Mouse (Mus musculus) liver, embryonic 14.5 days (tissue): ENCODE measurements around the gene Top1. TPM values are rescaled to one million over a fixed set of nuclear protein-coding genes. Genes with fewer than 3 reads are reported as not detected.

Experiments used
- ATAC-seq: fragments of 200-750 bp; cut with Nextera tagmentation; 2 replicates; pipeline ENCODE4 v1.8.0; 2017; ENCODE audit warnings: moderate number of reproducible peaks, mild to moderate bottlenecking, moderate library complexity; ENCODE audit not compliant: insufficient read depth
- DNase-seq, 3 experiments: peaks; one replicate each; pipeline ENCODE4 v3.0.0-alpha.2; 2012 to 2013; ENCODE audit warnings: low read depth in 3 of 3, low spot score in 3 of 3
- H3K27ac ChIP-seq: fragments of 300-500 bp; sonication (generic); 2 replicates; pipeline ENCODE4 v1.5.1; 2014; ENCODE audit warnings: moderate library complexity, mild to moderate bottlenecking, control low read depth, inconsistent platforms
- H3K27me3 ChIP-seq: fragments of 300-500 bp; sonication (generic); 2 replicates; pipeline ENCODE4 v1.6.1; 2014; ENCODE audit warnings: mild to moderate bottlenecking, low read length, moderate library complexity; ENCODE audit not compliant: control insufficient read depth, insufficient read depth
- H3K36me3 ChIP-seq: fragments of 300-500 bp; sonication (generic); replicated peaks from 2 replicates; pipeline ENCODE4 v1.6.1; 2014; ENCODE audit warnings: low read depth; ENCODE audit not compliant: control insufficient read depth, insufficient read depth
- H3K4me1 ChIP-seq, 2 experiments: fragments of 200-500 bp in 1 of 2; fragments of 300-500 bp in 1 of 2; sonication (generic) in 1 of 2; replicated peaks; 2 replicates each; pipeline ENCODE4 v1.6.1; 2012 to 2014; ENCODE audit warnings: antibody characterized with exemption in 1 of 2, inconsistent platforms in 1 of 2, low read length in 1 of 2; ENCODE audit not compliant: control insufficient read depth in 2 of 2, insufficient read depth in 2 of 2
- H3K4me2 ChIP-seq: fragments of 300-500 bp; sonication (generic); 2 replicates; pipeline ENCODE4 v1.6.1; 2014; ENCODE audit warnings: low read depth, mild to moderate bottlenecking, control low read depth, moderate library complexity
- H3K4me3 ChIP-seq, 2 experiments: fragments of 200-500 bp in 1 of 2; fragments of 300-500 bp in 1 of 2; sonication (generic) in 1 of 2; 2 replicates each; pipeline ENCODE4 v1.5.1; 2012 to 2014; ENCODE audit warnings: low read depth in 2 of 2, low read length in 2 of 2, mild to moderate bottlenecking in 2 of 2, control low read depth in 1 of 2, inconsistent platforms in 1 of 2, moderate library complexity in 1 of 2; ENCODE audit not compliant: insufficient read depth in 1 of 2
- H3K9ac ChIP-seq: fragments of 300-500 bp; sonication (generic); replicated peaks from 2 replicates; pipeline ENCODE4 v1.6.1; 2014; ENCODE audit warnings: mild to moderate bottlenecking, control low read depth, moderate library complexity
- H3K9me3 ChIP-seq: fragments of 300-500 bp; sonication (generic); 2 replicates; pipeline ENCODE4 v1.6.1; 2016; ENCODE audit warnings: low read length, mixed read lengths; ENCODE audit not compliant: control insufficient read depth
- CTCF ChIP-seq: IDR thresholded peaks from 2 replicates; pipeline ENCODE4 v1.5.1; 2016; ENCODE audit warnings: antibody characterized with exemption, low read depth, control low read depth
- EP300 ChIP-seq: IDR thresholded peaks from 2 replicates; pipeline ENCODE4 v1.6.1; 2016; ENCODE audit warnings: antibody characterized with exemption, low read depth
- WGBS: fragments of 180-500 bp; shearing (Covaris S2); extraction: QIAGEN DNeasy Blood & Tissue Kit; methylation state at CpG from one replicate; pipeline ENCODE4 v1.1.7; 2014; ENCODE audit not compliant: insufficient replicate concordance; 5-methylcytosine and 5-hydroxymethylcytosine counted together
- polyA plus RNA-seq, 2 experiments: library from polyadenylated mRNA; depleted of rRNA in 1 of 2; stranded (reverse) in 1 of 2; unstranded in 1 of 2; fragments of >200 nt; fragmentation: Nextera tagmentation in 1 of 2; extraction: Ambion mirVana in 1 of 2; gene quantifications; 2 replicates each; pipeline versions ENCODE4 v1.2.1 to v1.2.3; 2012 to 2014

Top1 gene
- polyA plus RNA-seq, 2 experiments = 33.6 to 51.2 TPM

- DNase-seq (no peak), ATAC-seq (no peak)
- no peaks in the 10 kb centered on the region for H3K4me1 ChIP-seq
- WGBS = 55% methylated on average over 5 of the region's 5 CpGs
- no peaks in the 10 kb centered on the region for H3K9me3 ChIP-seq
- H3K36me3 ChIP-seq = no peaks in the 10 kb centered on the region
- H3K9ac ChIP-seq = no peak overlapping the region
- no peaks in the 10 kb centered on the region for H3K27me3 ChIP-seq
- TF ChIP-seq CTCF (no peak), EP300 (no peak)
- no peak overlapping the region for H3K4me2 ChIP-seq
- no peak overlapping the region for H3K4me3 ChIP-seq
- H3K27ac ChIP-seq = no peak overlapping the region
These were observed 120.7 kb downstream of the Top1 start for GRCm38 (mm10) chr2:160766371-160766771.

GRCm38 (mm10) chr2:160767201-160767600 lies 121.5 kb downstream of the Top1 start:
- H3K27ac ChIP-seq = no peak overlapping the region
- no peak overlapping the region for H3K9ac ChIP-seq
- WGBS = 62% methylated on average over 2 of the region's 2 CpGs
- TF ChIP-seq EP300 (no peak), CTCF (no peak)
- no peaks in the 10 kb centered on the region for H3K36me3 ChIP-seq
- no peak overlapping the region for H3K4me3 ChIP-seq
- H3K4me1 ChIP-seq = no peaks in the 10 kb centered on the region
- no peak overlapping the region for H3K4me2 ChIP-seq
- no peaks in the 10 kb centered on the region for H3K27me3 ChIP-seq
- no peaks in the 10 kb centered on the region for H3K9me3 ChIP-seq
- ATAC-seq (no peak), DNase-seq (no peak)

DNA sequence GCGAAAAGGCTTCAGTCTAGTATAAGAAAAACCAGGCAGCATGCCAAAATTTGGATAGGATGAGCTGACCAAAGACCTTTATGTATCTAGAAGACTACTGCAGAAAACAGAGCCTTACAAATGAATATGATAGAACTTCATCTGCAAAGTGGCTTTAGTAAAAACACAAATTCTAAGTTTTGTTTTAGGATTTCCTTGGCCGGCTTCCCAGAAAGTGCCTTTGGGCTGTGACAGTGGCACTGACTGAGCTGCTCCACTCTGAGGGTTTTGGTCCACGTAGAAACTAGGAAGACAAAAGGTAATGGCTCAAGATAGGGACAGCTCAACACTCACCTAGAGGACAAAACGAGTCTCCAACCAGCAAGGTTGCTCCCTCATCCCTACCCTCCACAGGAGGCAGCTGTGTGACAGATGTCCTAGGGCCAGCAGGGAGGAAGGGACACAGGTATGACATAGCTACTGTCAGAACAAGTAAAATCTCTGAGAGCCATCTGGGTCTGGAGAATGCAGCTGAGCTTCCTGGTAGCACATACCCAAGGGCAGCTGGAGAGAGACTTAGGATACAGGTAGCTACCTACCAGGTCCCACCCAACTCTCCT lies 122.5 kb downstream of the Top1 start:
- H3K9ac ChIP-seq = no peak overlapping the region
- no peak overlapping the region for H3K27ac ChIP-seq
- TF ChIP-seq CTCF (no peak), EP300 (no peak)
- H3K4me1 ChIP-seq = no peaks in the 10 kb centered on the region
- no peaks in the 10 kb centered on the region for H3K36me3 ChIP-seq
- DNase-seq = no peak
- 66% methylated on average over 4 of the region's 4 CpGs for WGBS
- ATAC-seq = no peak
- H3K4me2 ChIP-seq = no peak overlapping the region
- no peaks in the 10 kb centered on the region for H3K27me3 ChIP-seq
- H3K4me3 ChIP-seq = no peak overlapping the region
- no peaks in the 10 kb centered on the region for H3K9me3 ChIP-seq

- TF ChIP-seq CTCF = no peak
- TF ChIP-seq EP300 = no peak
- 55% methylated on average over 2 of the region's 2 CpGs for WGBS
- no peak for ATAC-seq
These were observed 123.3 kb downstream of the Top1 start for GRCm38 (mm10) chr2:160768997-160769396.

GRCm38 (mm10) chr2:160770409-160770808 lies 124.7 kb downstream of the Top1 start:
- Histone ChIP-seq H3K4me2 (no peak overlapping the region), H3K36me3 (no peaks in the 10 kb centered on the region), H3K27me3 (no peaks in the 10 kb centered on the region), H3K9ac (no peak overlapping the region), H3K4me3 (no peak overlapping the region), H3K9me3 (no peaks in the 10 kb centered on the region), H3K4me1 (no peaks in the 10 kb centered on the region), H3K27ac (no peak overlapping the region)
- ATAC-seq (no peak), DNase-seq (no peak)
- TF ChIP-seq CTCF (no peak), EP300 (no peak)

More at GRCm38 (mm10) chr2:160768997-160769396, 123.3 kb downstream of the Top1 start:
- H3K9me3 ChIP-seq = no peaks in the 10 kb centered on the region
- H3K4me2 ChIP-seq = no peak overlapping the region
- no peak overlapping the region for H3K9ac ChIP-seq
- no peak overlapping the region for H3K27ac ChIP-seq
- H3K27me3 ChIP-seq = no peaks in the 10 kb centered on the region
- no peak overlapping the region for H3K4me3 ChIP-seq
- DNase-seq = no peak
- no peaks in the 10 kb centered on the region for H3K4me1 ChIP-seq
- no peaks in the 10 kb centered on the region for H3K36me3 ChIP-seq
